Mouse (Mus musculus) megakaryocyte progenitor cell, adult 5-6 weeks (primary cell): ENCODE data around the gene Socs7. TPM values are rescaled to one million over a fixed set of nuclear protein-coding genes. Genes with fewer than 3 reads are reported as not detected.

Experiments
- ATAC-seq: replicated peaks from 2 replicates; pipeline ENCODE4 v1.8.0; 2016; ENCODE audit warnings: mild to moderate bottlenecking, moderate TSS enrichment, inconsistent platforms; ENCODE audit not compliant: poor library complexity
- total RNA-seq, 2 experiments: library from RNA; stranded (forward) in 1 of 2; stranded (reverse) in 1 of 2; fragments of 157-497, 149-512 nt in 1 of 2; fragments of 200-1000 nt in 1 of 2; gene quantifications; 2 replicates each; pipeline versions ENCODE4 v1.2.3 to v1.2.4; 2015 to 2017

Gene Socs7
- total RNA-seq, 2 experiments from 2014 or later = 5.3 to 11.0 TPM

DNA sequence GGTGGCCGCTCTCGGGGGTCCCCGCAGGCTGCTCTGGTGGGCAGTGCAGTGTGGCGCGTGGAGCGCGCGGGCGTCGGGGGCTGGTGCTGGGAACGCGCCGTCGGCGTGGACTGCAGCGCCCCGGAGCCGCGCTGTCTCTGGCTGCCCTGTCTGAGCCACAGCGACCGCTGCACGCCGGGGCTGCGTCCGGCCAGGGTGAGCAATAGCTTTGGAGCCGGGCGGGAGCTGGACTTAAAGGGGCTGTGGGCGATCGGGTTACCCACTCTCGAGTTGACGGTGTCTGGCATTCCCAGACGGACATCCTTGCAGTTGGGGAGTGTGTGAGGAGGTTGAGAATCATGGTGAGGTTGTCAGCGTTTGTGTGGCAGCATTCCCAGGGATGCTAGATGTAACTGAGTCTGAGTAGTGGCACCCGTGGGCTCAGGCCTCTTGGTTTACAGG is 78.1 kb downstream of the Socs7 start:
- ATAC-seq = no peak

GRCm38 (mm10) chr11:97441036-97441657 is 78.8 kb downstream of the Socs7 start:
- no peak for ATAC-seq

- no peak; the same call in 1 of the 2 replicates for ATAC-seq
Observed at GRCm38 (mm10) chr11:97441658-97442125, 79.3 kb downstream of the Socs7 start.

DNA sequence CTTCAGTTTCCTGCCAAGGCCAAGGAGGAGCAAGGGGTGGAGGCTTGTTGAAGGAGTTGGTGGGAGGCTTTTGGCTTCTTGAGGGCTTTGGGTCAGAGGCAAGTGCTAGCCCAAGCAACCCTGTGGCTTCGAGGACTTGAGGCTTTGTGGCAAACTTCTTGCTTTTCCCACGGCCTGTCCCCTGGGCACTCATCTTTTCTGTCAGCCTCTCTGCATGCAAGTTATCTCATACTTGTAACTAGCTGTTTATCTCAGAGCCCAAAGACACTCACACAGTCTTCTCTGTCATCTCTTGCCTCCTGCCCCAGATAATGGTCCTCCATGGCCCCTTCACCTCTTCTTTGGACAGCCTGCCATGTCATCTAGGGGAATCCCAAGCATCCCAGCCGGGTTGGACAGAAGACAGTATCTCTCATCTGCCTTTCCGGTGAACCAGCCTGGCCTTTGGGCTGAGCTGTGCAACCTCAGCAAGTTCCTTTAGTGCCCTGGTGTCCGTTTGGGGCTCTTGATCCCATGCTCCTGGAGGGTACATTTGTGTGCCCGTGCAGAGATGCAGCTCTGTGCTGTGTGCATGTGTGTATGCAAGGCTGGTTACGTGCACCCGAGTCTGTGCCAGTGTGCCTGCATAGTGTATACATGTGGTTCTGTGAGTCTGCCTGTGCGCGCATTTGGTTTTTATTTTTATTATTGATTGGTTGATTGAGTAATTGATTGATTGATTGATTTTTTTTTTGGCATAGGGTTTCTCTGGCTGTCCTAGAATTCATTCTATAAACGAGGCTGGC is 80.7 kb downstream of the Socs7 start:
- 0 out of 2 replicates have a peak, but pooled peaks have one; percentile 7 for ATAC-seq

DNA sequence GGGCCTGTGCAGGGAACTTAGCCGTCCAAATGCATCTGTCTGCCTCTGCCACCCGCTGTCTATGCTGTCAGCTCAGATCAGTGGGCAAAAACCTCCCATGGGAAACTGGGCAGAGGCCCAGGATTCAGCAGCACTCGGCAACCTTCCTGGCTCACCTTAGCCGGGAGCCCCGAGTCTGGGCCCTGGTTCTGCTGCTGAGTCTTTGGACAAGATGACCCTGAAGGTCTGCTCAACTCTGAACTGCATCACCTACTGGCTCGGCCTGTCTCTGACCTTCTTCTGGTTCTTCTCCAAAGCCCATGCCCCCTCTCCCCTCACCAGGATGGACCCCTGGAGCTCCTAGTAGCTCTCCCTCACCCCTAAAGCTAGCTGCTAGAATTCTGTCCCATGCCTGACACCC is 83.2 kb downstream of the Socs7 start:
- no peak for ATAC-seq

- ATAC-seq = peak; percentile 69
Observed at GRCm38 (mm10) chr11:97445999-97446511, 83.7 kb downstream of the Socs7 start.

DNA sequence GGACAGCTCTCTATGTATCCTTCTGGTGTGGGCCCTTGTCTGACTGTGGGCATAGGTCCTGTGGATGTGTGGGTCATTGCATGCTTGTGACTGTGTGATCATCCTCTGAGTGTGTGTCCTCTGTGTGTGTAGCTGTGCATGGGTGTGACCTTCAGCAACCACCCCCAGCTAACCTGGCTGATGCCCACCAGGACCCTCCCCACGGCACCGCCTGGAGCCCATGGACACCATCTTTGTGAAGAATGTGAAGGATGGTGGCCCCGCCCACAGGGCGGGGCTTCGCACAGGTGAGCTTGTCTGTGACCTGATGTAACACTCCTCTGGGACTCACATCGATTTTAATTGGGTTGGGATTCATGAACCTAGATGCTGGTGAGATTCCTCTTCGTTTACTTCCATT is 85.6 kb downstream of the Socs7 start:
- ATAC-seq = no peak

Other genes starting within 250 kb of the Socs7 start
- not detected in 2 replicates for gene Tbx21, start 247.2 kb upstream of the Socs7 start, total RNA-seq (2015)
- gene Tbx21, start 247.2 kb upstream of the Socs7 start, total RNA-seq (2017) = not detected in 2 replicates
- gene Tbkbp1, start 211.1 kb upstream of the Socs7 start, total RNA-seq (2015) = 3.6 and 4.1 TPM in 2 replicates
- gene Tbkbp1, start 211.1 kb upstream of the Socs7 start, total RNA-seq (2017) = 2.5 and 5.8 TPM in 2 replicates
- 156 and 175 TPM in 2 replicates for gene Kpnb1, start 174.7 kb upstream of the Socs7 start, total RNA-seq (2015)
- 312 and 387 TPM in 2 replicates for gene Kpnb1, start 174.7 kb upstream of the Socs7 start, total RNA-seq (2017)
- gene Npepps, start 81.9 kb upstream of the Socs7 start, total RNA-seq (2015) = 38.7 TPM in 2 replicates
- 24.6 and 27.9 TPM in 2 replicates for gene Npepps, start 81.9 kb upstream of the Socs7 start, total RNA-seq (2017)
- gene Mrpl45, start 46.8 kb upstream of the Socs7 start, total RNA-seq (2015) = 34.7 and 43.6 TPM in 2 replicates
- gene Mrpl45, start 46.8 kb upstream of the Socs7 start, total RNA-seq (2017) = 22.4 and 23.1 TPM in 2 replicates
- 0.02 and 0.05 TPM in 2 replicates for gene Gpr179, start 10.5 kb upstream of the Socs7 start, total RNA-seq (2015)
- gene Gpr179, start 10.5 kb upstream of the Socs7 start, total RNA-seq (2017) = 0.10 TPM in 1 of 2 replicates, not detected in the other
- gene Arhgap23, start 53.0 kb downstream of the Socs7 start, total RNA-seq (2015) = 6.3 and 8.0 TPM in 2 replicates
- gene Arhgap23, start 53.0 kb downstream of the Socs7 start, total RNA-seq (2017) = 5.6 and 6.1 TPM in 2 replicates
- gene 4933428G20Rik, start 137.8 kb downstream of the Socs7 start, total RNA-seq (2015) = not detected in 2 replicates
- not detected in 2 replicates for gene 4933428G20Rik, start 137.8 kb downstream of the Socs7 start, total RNA-seq (2017)
- gene Srcin1, start 213.6 kb downstream of the Socs7 start, total RNA-seq (2015) = 0.02 TPM in 1 of 2 replicates, not detected in the other
- gene Srcin1, start 213.6 kb downstream of the Socs7 start, total RNA-seq (2017) = not detected in 2 replicates